Mouse (Mus musculus) brain, embryonic 18.5 days (tissue): ENCODE measurements at regions not wholly inside any gene's neighbourhood (a gene's known extent, or its start where the extent isn't known, plus 50 kb on each side); places are given as distances from the start of the nearest gene placed in this dataset.
A peak's percentile ranks its signal among the peaks of the same experiment; 100 is the strongest.

Experiments used
- DNase-seq: peaks from one replicate; pipeline ENCODE4 v3.0.0-alpha.2; 2012; ENCODE audit warnings: low read depth, low spot score

GRCm38 (mm10) chr5:126566226-126566625, 675.4 kb upstream of the Tmem132c start:
- no peak for DNase-seq

DNA sequence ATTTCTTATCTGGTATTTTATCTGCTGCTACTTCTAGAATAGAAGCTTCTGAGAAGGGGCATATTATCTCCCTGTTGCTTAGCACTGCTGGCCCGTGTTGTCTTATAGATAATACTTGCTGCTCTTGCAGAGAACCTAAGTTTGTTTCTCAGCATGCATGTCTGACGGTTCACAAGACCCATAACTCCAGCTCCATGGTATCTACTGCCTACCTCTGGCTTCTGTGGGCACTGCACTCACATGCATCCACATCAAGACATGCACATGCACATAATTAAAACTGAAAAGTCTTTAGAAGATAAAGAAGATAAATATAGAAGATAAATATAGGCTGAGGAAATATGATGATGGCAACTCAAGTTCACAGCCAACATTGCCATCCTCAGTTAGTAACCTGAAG, 667.8 kb upstream of the Tmem132c start:
- DNase-seq: no peak

DNA sequence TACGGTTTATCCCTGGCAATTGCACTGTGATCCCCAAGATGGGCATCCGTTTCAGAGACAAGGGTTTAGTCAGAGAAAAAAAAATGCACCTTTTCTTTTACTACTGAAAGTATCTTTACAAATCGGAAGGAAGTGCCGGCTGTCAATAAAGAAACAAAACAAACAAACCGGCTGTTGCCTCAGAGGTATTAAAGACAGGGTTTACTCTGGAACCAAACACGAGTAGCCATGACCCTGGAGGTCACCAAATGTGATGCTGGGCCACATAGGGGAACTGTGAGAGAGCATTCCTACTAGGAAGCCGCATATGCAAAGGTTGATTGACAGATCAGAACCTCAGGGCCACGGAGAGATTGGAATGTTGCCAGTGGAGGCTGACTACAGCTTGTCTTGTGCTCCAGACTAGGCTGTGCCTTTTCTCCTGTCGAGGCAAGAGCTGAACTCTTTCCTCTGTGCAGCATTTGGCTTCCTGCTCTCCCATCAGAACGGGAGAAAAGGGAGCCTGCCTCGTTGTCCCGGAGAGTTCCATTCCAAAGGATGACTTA, 643.8 kb upstream of the Tmem132c start:
- DNase-seq: no peak

GRCm38 (mm10) chr5:126599561-126599960, 642.0 kb upstream of the Tmem132c start:
- DNase-seq: no peak

DNA sequence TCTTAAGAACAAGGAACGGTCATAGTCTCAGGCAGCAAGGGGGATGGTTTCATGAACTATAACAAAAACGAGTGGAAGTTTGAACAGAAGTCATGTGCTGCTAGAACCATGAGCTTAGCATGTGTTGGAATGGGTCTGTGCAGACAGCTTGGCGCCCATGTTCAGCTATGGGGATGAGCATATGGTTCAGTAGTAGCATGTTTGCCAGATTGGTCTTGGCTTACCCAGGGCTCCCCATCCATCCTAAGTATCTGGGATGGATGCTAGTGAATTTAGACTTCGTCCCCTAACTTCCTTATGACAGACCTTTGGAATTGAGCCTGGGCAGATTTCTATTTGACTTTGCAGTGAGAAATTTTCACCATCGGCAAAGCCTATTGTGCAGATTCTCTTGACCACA, 634.9 kb upstream of the Tmem132c start:
- peak; percentile 34 for DNase-seq

- DNase-seq: no peak
Measured at GRCm38 (mm10) chr5:126612571-126612970, 629.0 kb upstream of the Tmem132c start.

GRCm38 (mm10) chr5:126622551-126622950, 619.1 kb upstream of the Tmem132c start:
- DNase-seq: no peak

- no peak for DNase-seq
Measured at GRCm38 (mm10) chr5:126623205-126623604, 618.4 kb upstream of the Tmem132c start.

- DNase-seq: no peak
Measured at GRCm38 (mm10) chr5:126629826-126630225, 611.8 kb upstream of the Tmem132c start.

GRCm38 (mm10) chr5:126650415-126650814, 591.2 kb upstream of the Tmem132c start:
- DNase-seq: no peak

DNA sequence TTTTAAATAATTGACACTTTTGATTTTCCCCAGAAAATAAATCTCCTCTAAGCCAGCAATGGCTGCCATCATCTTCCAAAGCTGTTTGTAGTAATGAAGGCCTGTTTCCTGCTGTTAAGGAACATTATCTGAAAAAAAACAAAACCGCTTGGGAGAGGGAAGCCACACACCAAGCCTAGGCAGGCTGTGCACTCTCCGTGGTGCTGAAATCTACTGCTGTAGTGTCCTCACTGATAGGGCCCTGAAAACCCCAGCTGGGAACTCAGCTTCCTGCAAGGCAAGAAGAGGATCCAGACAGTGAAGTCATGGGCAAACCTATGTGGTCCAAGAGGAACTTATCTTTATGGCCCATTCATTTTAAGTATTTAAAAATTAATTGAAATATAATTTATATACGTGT, 590.2 kb upstream of the Tmem132c start:
- DNase-seq: no peak

DNA sequence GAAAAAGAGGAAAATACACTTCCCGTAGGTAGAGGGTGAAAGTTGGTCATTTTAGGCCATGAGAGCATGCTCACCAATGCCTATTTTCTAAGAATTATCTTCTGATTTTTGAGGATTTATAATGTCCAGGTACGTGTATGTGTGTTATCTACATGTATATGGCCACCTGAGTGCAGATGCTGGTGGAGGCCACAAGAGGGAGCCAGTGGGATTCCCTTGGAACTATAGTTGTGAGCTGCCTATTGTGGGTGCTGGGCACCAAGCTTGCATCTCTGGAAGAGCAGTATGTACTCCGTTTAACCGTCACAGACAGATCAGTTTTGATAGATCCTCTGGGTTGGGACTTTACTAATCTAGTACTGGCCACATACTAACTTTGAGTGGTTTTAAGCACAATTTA, 579.0 kb upstream of the Tmem132c start:
- no peak for DNase-seq

- DNase-seq: no peak
Measured at GRCm38 (mm10) chr5:126671156-126671555, 570.5 kb upstream of the Tmem132c start.

DNA sequence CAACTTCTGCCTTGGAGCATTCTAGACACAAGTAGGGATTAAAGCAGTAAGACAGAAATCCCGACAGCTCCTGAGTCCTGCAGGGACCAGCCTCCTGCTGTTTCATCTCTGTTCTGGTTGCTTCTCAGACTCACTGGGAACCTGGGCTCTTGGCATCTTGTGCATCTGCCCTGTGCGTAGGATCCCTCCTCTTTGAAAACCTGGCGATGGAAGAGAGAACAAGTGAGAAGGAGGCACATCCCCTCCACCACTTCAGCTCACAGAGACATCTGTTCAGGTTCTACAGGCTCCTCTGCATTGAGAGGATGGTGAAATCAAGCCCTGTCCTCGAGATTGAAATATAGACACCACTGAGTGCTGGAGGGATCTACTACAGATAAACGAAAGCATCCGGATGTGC, 561.3 kb upstream of the Tmem132c start:
- DNase-seq: no peak

- no peak for DNase-seq
Measured at GRCm38 (mm10) chr5:126699314-126699713, 542.3 kb upstream of the Tmem132c start.

GRCm38 (mm10) chr5:126703516-126704282, 537.9 kb upstream of the Tmem132c start:
- no peak for DNase-seq

DNA sequence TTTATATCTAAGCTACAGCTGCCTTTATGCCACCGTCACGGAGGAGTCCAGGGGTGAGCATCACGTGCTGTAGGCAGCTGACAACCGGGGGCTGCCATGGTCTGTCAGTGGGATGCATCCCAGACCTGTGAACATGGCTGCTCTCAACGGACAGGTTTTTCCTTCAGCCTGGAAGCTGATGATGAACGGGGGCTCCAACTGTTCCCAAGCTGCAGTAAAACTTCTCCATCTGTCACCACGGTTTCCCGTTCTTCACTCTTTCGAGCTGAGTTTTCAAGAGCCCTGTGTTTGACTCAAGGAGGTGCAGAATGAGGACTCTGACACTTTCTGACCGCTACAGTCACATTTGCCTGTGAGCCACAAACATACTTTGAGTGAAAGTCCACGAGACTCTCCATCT, 535.7 kb upstream of the Tmem132c start:
- no peak for DNase-seq

DNA sequence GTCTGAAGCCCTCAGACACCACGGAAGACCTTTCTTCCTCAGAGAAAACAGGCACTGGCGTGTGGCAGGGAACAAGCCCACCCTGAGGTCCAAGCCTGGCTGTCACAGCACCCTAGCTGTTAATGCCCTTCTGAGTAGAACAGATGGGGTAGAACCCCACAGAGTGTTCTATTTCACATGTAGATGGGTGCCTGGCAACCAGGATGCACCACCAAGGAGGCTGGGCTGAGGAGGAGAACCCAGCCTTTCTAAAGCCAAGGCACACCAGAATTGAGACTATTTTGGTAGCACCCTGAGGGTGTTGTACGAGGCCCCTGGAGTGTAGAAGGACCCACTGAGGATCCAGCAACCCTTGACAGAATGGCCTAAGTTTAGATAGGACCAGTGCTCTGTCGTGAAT, 534.9 kb upstream of the Tmem132c start:
- no peak for DNase-seq

GRCm38 (mm10) chr5:126714672-126715071, 526.9 kb upstream of the Tmem132c start:
- no peak for DNase-seq

DNA sequence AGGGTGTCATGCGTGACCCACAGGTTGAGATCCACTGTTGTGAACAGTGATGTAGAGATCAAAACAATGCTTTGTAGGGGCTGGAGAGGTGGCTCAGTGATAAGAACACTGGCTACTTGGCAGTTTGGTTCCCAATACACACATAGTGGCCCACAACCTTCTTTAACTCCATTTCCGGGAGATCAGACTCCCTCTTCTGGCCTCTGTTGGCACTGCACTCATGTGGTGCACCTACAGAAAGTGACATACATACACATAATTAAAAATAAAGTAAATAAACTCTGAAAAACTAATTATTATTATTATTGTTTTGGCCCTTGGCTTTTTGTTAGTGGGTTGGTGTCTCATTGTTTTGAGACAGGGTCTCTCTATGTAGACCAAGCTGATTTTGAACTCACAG, 523.2 kb upstream of the Tmem132c start:
- no peak for DNase-seq

- DNase-seq: no peak
Measured at GRCm38 (mm10) chr5:126721300-126721699, 520.3 kb upstream of the Tmem132c start.

DNA sequence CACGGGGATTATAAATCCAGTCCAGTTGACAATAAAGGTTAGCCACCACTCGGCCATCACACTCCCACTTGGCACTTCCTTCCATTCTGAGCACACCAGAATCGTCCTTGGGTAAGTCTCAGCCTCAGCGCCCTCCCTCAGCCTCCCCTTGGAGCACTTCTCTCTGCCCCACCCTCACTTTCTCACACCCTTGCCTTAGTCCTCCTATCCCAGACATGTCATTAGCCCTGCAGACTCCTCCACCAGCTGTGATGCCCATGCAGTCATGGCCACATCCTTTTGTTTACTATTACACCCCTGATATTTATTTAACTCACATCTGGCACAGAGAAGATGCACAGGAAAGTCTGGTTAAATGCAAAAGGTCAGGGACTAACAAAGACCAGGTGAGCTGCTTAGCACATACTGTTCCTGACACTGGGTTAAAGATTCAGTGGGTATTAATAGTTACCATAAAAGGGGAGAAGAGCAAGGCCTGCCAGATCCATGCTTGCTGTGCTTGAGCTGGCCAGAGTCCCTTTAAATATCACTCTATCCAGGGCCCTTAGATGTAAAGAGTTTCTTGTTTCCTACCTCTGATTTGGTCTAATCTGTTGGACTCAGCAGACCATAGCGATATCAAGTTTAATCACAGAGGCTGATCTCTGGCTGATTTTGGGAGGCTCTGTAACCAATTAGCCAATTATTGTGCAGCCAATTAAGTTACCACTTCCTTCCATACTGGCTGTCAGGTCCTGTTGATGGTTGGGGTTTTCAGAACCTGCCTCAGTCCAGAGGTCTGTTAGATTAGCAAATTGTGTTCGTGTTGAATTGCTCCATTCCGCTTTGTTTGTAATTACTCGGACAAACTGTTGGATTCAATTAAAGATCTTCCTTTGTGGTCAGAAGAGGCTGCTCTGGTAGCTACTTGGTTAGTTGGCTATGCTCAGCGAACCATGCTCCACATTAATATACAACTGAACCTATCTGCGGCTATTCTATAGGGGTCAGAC, 518.0 kb upstream of the Tmem132c start:
- no peak for DNase-seq
